Mouse (Mus musculus): ENCODE results near the gene Cipc. TPM values are rescaled to one million over a fixed set of nuclear protein-coding genes. Genes with fewer than 3 reads are reported as not detected.

Gene Cipc
- total RNA-seq, 2 experiments from 2014 or later: 41.1 to 48.6 TPM

- intact Hi-C loops (cut with DNase I): loop anchor here (5.0 kb wide), 1 partner anchor 71 kb away; no protein-coding TSS in a partner anchor
- no peak for DNase-seq (ENCODE audit: low spot score)
These were observed 34.3 kb downstream of the Cipc start for GRCm38 (mm10) chr12:86981180-86981579.

GRCm38 (mm10) chr12:86983470-86984193 lies 36.8 kb downstream of the Cipc start:
- DNase-seq (ENCODE audit: low spot score): no peak
- intact Hi-C loops (cut with DNase I): loop anchor here (5.0 kb wide), 1 partner anchor 69 kb away; no protein-coding TSS in a partner anchor

- no peak for DNase-seq (ENCODE audit: low spot score)
- intact Hi-C loops (cut with DNase I): loop anchor here (5.0 kb wide), 1 partner anchor 68 kb away; no protein-coding TSS in a partner anchor
These were observed 37.3 kb downstream of the Cipc start for GRCm38 (mm10) chr12:86984194-86984555.

GRCm38 (mm10) chr12:86986562-86986961 lies 39.7 kb downstream of the Cipc start:
- DNase-seq (ENCODE audit: low spot score): no peak
- intact Hi-C loops (cut with DNase I): no loop called here

GRCm38 (mm10) chr12:86988227-86988626 lies 41.4 kb downstream of the Cipc start:
- DNase-seq (ENCODE audit: low spot score): no peak

GRCm38 (mm10) chr12:86989378-86989777 lies 42.5 kb downstream of the Cipc start:
- no peak for DNase-seq (ENCODE audit: low spot score)
- intact Hi-C loops (cut with DNase I): no loop called here

More at GRCm38 (mm10) chr12:86988227-86988626, 41.4 kb downstream of the Cipc start:
- intact Hi-C loops (cut with DNase I): no loop called here

DNA sequence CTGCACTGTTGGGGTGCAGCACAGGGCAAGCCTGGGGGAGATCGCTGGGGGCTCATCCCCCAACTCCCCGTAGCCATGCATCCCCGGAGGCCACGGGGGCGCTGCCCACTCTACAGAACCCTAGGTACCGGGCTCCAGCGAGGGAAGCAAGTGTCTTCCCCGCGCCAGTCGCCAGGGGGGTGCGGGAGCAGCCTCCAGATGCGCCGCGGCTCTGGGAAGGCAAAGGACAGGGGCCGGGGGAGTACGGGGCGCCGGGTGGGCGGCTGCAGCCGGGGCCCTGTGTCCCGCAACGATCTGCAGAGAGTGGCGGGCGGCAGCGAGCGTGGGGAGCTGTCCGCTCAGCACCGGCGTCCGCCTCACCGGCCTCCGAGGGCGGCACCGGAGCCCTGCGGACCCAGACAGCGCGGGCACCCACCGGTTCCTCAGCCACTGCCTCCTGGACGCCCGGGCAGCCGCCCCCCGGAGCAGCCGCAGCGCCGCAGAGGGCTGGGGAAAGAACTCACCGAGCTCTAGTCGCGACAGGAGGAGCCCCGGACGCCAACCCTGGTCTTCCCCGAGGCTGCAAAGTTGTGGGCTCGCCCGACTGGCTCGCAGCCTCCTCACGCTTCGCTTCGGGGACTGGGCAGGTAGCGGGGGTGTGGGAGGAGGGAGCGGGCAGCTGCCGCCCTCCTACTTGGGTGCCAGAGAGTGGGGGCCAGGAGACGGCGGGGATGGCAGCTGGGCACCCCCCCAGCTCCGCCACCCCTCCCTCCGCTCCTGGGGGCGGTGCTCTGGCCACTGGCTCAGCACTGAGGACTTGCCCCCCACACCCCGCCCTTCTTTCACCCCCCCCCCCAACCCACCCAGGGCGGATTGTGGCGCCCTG lies 43.3 kb downstream of the Cipc start, which contains the start of gene Zdhhc22:
TSS of gene Zdhhc22 (minus strand) at position 541 of the 865 bp plus-strand sequence.
- no peak for DNase-seq (ENCODE audit: low spot score)
- intact Hi-C loops (cut with DNase I): no loop called here

DNA sequence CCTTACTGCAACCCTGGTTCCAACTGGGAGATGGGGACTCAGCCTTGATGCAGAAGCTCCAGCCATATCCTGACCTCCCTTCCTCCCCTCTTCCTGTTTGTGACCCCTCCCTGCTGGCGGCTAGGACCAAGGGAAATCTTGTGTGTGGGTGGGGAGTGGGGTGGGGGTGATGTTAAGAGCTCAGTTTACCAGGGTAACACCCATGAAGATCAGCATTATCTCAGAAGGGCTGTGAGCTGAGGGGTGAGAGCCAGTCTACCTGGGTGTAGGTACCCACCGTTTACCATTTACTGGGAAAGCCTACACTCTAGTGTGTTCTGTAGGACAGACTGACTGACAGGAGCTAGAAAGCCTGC lies 43.9 kb downstream of the Cipc start:
- no peak for DNase-seq (ENCODE audit: low spot score)
- intact Hi-C loops (cut with DNase I): no loop called here

GRCm38 (mm10) chr12:86994166-86994565 lies 47.3 kb downstream of the Cipc start:
- DNase-seq (ENCODE audit: low spot score): no peak
- intact Hi-C loops (cut with DNase I): no loop called here

- DNase-seq (ENCODE audit: low spot score): no peak
- intact Hi-C loops (cut with DNase I): no loop called here
These were observed 47.9 kb downstream of the Cipc start for GRCm38 (mm10) chr12:86994776-86995175.

- DNase-seq (ENCODE audit: low spot score): no peak
- intact Hi-C loops (cut with DNase I): no loop called here
These were observed 49.1 kb downstream of the Cipc start for GRCm38 (mm10) chr12:86995931-86996330.

- no peak for DNase-seq (ENCODE audit: low spot score)
- intact Hi-C loops (cut with DNase I): no loop called here
These were observed 51.9 kb downstream of the Cipc start for GRCm38 (mm10) chr12:86998699-86999098.

GRCm38 (mm10) chr12:86999283-86999820 lies 52.5 kb downstream of the Cipc start:
- peak; percentile 26 for DNase-seq (ENCODE audit: low spot score)
- intact Hi-C loops (cut with DNase I): no loop called here

- intact Hi-C loops (cut with DNase I): loop anchor here (2.0 kb wide), 1 partner anchor 53 kb away; no protein-coding TSS in a partner anchor
- no peak for DNase-seq (ENCODE audit: low spot score)
These were observed 53.5 kb downstream of the Cipc start for GRCm38 (mm10) chr12:87000151-87000839.

DNA sequence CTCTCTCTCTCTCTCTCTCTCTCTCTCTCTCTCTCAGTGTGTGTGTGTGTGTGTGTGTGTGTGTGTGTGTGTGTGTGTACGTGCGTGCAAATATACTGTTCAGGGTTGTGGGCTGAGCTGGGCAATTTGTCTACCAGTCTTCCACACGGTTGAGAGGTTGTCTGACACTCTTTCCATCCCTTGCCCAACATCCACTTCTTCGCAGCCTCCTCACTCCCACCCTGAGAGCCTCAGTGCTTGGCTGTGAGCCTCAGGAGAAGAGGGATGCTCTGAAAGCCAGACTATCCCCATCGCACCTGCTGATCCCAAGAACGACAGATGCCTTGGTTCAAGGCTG lies 54.0 kb downstream of the Cipc start:
- intact Hi-C loops (cut with DNase I): loop anchor here (2.0 kb wide), 1 partner anchor 52 kb away; no protein-coding TSS in a partner anchor
- DNase-seq (ENCODE audit: low spot score): no peak

DNA sequence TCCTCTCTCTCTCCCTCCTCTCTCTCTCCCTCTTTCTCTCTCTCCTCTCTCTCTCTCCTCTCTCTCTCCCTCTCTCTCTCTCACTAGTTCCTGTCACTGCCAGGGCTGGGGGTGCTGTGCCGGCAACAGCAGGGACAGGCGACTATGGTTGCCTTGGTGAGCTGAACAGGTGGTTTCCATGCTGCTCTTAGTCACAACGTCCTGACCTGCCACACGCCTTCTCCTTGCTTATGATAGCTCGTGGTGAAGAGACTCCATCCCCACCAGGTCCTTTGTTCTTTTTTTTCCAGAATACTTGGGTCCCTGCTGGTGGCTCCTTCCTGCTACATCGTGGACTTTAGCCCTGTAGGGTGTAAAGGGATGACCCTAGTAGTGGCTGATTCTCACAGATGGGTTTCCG lies 55.4 kb downstream of the Cipc start:
- intact Hi-C loops (cut with DNase I): no loop called here
- DNase-seq (ENCODE audit: low spot score): no peak

DNA sequence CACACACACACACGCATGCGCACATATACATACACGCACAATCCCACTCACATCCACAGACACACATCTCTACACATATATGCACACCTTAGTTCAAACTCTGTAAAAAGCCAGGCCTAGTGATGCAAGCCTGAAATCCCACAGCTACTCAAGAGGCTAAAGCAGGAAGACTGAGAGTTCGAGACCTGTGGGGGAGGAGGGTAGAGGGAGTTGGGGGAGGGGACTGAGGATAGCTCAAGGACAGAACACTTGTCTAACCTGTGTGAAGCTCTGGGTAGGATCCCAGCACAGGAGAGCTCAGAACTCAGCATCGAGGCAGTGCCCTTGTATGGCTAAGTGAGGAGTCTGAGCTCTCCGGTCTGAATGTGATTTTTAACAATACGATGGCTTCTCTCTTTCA lies 56.0 kb downstream of the Cipc start:
- no peak for DNase-seq (ENCODE audit: low spot score)
- intact Hi-C loops (cut with DNase I): no loop called here

DNA sequence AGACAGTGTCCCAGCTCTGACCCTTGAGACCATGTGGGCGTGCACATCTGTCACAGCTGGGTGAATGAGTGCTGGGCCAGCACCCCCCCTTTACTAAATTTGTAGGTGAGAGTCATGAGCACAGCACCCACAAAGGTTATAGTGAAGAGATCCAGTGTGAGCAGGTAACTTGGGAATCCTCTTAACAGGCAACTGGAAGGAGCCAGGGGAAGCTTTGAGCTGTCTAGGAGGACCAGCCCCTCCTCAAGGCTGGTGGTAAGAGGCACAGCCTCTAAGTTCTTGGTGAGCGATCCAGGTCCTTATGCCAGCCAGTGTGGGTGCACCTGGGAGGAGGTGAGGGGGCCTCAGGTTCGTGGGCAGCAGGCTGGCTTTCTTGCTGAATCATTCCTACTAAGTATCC lies 56.8 kb downstream of the Cipc start:
- intact Hi-C loops (cut with DNase I): no loop called here
- DNase-seq (ENCODE audit: low spot score): no peak

GRCm38 (mm10) chr12:87004596-87004995 lies 57.8 kb downstream of the Cipc start:
- DNase-seq (ENCODE audit: low spot score): no peak
- intact Hi-C loops (cut with DNase I): no loop called here

All from heart, postnatal 25 days (tissue).